Mouse (Mus musculus): Measurements from ENCODE around the gene Tepsin.

- TF ChIP-seq CTCF (IDR thresholded peaks at IDR 0.05; ENCODE audit: low read depth, low read length) (no peak), POLR2A (IDR thresholded peaks at IDR 0.05; ENCODE audit: borderline replicate concordance, low read depth, low read length) (no peak)
These were observed 39.1 kb upstream of the Tepsin start for GRCm38 (mm10) chr11:120137625-120138004.

Measured in bone marrow macrophage, adult 2 months (primary cell).